Mouse (Mus musculus): Measurements from ENCODE around the gene Prkg2.

DNA sequence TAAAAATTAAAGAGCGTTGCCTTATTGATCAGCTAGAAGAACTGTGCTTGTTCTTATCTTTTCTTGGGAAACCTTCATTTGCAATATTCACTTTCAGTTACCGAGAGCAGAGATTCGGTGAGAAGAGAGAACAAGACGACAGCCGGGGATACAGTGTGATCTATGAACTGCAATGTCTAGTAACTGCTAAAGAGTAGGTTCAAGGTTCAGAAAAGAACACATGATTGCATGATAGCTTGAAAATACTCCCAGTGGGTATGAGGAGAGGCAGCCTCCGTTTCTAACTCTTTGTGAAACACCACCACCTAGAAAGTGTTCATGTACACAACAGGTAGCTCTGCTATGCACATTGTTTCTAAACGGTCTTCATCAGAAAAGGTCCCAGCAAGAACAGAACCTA is 55.8 kb downstream of the Prkg2 start:
- no peak for TF ChIP-seq CTCF (IDR thresholded peaks at IDR 0.05; ENCODE audit: low read depth, low read length)
- no peak for TF ChIP-seq POLR2A (IDR thresholded peaks at IDR 0.05; ENCODE audit: extremely low read depth, insufficient read depth, low read length)

Data from liver, adult 2 months (tissue).